Mouse (Mus musculus): ENCODE results near the gene Gm20869. TPM values are rescaled to one million over a fixed set of nuclear protein-coding genes. Genes with fewer than 3 reads are reported as not detected.
"Not testable (repeated sequence)": the region's sequence is repeated elsewhere in the genome, so short reads cannot be mapped to it uniquely, and the experiment has no call there.

The Gm20869 gene
- total RNA-seq (2014; rRNA removed): not detected in 2 replicates
- not detected in 2 replicates for polyA plus RNA-seq (2015; fragmentation: Nextera tagmentation; extraction: Ambion mirVana)

GRCm38 (mm10) chrY:71469149-71469548 is at the start of gene Gm20869:
Gm20869 (plus strand) TSS chrY:71469449.
- not testable (repeated sequence) for H3K4me3 ChIP-seq (ENCODE audit: low read depth, low read length); H3K27ac ChIP-seq (ENCODE audit: low read depth, low read length); ATAC-seq (ENCODE audit: low FRiP score); H3K4me2 ChIP-seq (ENCODE audit: low read depth, low read length, poor library complexity, severe bottlenecking); H3K4me1 ChIP-seq (ENCODE audit: insufficient read depth, low read length); H3K9ac ChIP-seq (replicated peaks; ENCODE audit: low read length, poor library complexity, severe bottlenecking); H3K9me3 ChIP-seq (ENCODE audit: low read length); H3K27me3 ChIP-seq (ENCODE audit: insufficient read depth, low read length); H3K36me3 ChIP-seq (ENCODE audit: insufficient read depth, low read length); DNase-seq (ENCODE audit: low spot score)
- WGBS: no CpG with 5 or more reads among the region's 6 CpGs

Other genes with a start within 250 kb of the Gm20869 start
- gene Gm20870, start 222.6 kb downstream of the Gm20869 start, total RNA-seq (2014; rRNA removed): not detected in 2 replicates
- not detected in 2 replicates for gene Gm20870, start 222.6 kb downstream of the Gm20869 start, polyA plus RNA-seq (2015; fragmentation: Nextera tagmentation; extraction: Ambion mirVana)